Mouse (Mus musculus) small intestine, adult 2 months (tissue): Measurements from ENCODE around the gene Glis1. TPM values are rescaled to one million over a fixed set of nuclear protein-coding genes. Genes with fewer than 3 reads are reported as not detected.

Experiments used
- H3K27ac ChIP-seq: fragments of 200-500 bp; 2 replicates; pipeline ENCODE4 v1.5.1; 2012; ENCODE audit warnings: low read depth, low read length, control low read depth, inconsistent platforms; ENCODE audit not compliant: insufficient read depth
- H3K27me3 ChIP-seq: fragments of 200-500 bp; 2 replicates; pipeline ENCODE4 v1.6.1; 2012; ENCODE audit warnings: mild to moderate bottlenecking, moderate library complexity, low read length, inconsistent platforms; ENCODE audit not compliant: control insufficient read depth, insufficient read depth
- H3K36me3 ChIP-seq: fragments of 200-500 bp; 2 replicates; pipeline ENCODE4 v1.6.1; 2012; ENCODE audit warnings: mild to moderate bottlenecking, low read length, control low read depth, inconsistent platforms; ENCODE audit not compliant: control insufficient read depth, insufficient read depth
- H3K4me1 ChIP-seq: fragments of 200-500 bp; 2 replicates; pipeline ENCODE4 v1.6.1; 2012; ENCODE audit warnings: low read length, inconsistent platforms, mixed read lengths; ENCODE audit not compliant: control insufficient read depth, insufficient read depth, insufficient read length
- H3K4me3 ChIP-seq: fragments of 200-500 bp; 2 replicates; pipeline ENCODE4 v1.5.1; 2012; ENCODE audit warnings: low read depth, mild to moderate bottlenecking, control low read depth, inconsistent platforms, low read length, moderate library complexity
- CTCF ChIP-seq: fragments of 200-500 bp; IDR thresholded peaks from 2 replicates; pipeline ENCODE4 v1.5.1; 2012; ENCODE audit warnings: low read depth, mild to moderate bottlenecking, control low read depth, inconsistent platforms, low read length, moderate library complexity, mixed read lengths; ENCODE audit not compliant: insufficient replicate concordance, insufficient read length; ENCODE audit errors: extremely low read depth
- POLR2A ChIP-seq: fragments of 200-500 bp; IDR thresholded peaks from 2 replicates; pipeline ENCODE4 v1.6.1; 2012; ENCODE audit warnings: low read depth, mild to moderate bottlenecking, control low read depth, inconsistent platforms, low read length, moderate library complexity
- WGBS: fragments of 180-500 bp; shearing (Covaris S2); methylation state at CpG from one replicate; pipeline ENCODE4 v1.1.7; 2018; 5-methylcytosine and 5-hydroxymethylcytosine counted together
- polyA plus RNA-seq: library from polyadenylated mRNA; depleted of rRNA; stranded (reverse); fragments of >200 nt; gene quantifications from 2 replicates; pipeline ENCODE4 v1.2.3, GENCODE M21; 2012

The Glis1 gene
- polyA plus RNA-seq, 1 experiment, result 1.0 TPM

- Histone ChIP-seq H3K4me1 (no peaks in the 10 kb centered on the region), H3K27me3 (no peaks in the 10 kb centered on the region), H3K4me3 (no peak overlapping the region), H3K27ac (no peak overlapping the region), H3K36me3 (no peaks in the 10 kb centered on the region)
- WGBS, result 91% methylated on average over 7 of the region's 7 CpGs
- TF ChIP-seq POLR2A, result no peak
- no peak for TF ChIP-seq CTCF
These were observed 81.2 kb downstream of the Glis1 start for GRCm38 (mm10) chr4:107515626-107516025.

- 32% methylated on average over 11 of the region's 11 CpGs for WGBS
- TF ChIP-seq POLR2A, result no peak
- TF ChIP-seq CTCF, result no peak
These were observed 84.4 kb downstream of the Glis1 start for GRCm38 (mm10) chr4:107518766-107519165.

GRCm38 (mm10) chr4:107520071-107520470, 85.7 kb downstream of the Glis1 start:
- TF ChIP-seq POLR2A (no peak), CTCF (no peak)
- 80% methylated on average over 5 of the region's 5 CpGs for WGBS

More at GRCm38 (mm10) chr4:107518766-107519165, 84.4 kb downstream of the Glis1 start:
- H3K4me3 ChIP-seq, result no peak overlapping the region
- H3K4me1 ChIP-seq, result no peaks in the 10 kb centered on the region
- H3K27ac ChIP-seq, result no peak overlapping the region
- no peaks in the 10 kb centered on the region for H3K36me3 ChIP-seq
- no peaks in the 10 kb centered on the region for H3K27me3 ChIP-seq

GRCm38 (mm10) chr4:107520816-107521215, 86.4 kb downstream of the Glis1 start:
- no peaks in the 10 kb centered on the region for H3K36me3 ChIP-seq
- H3K27ac ChIP-seq, result no peak overlapping the region
- 60% methylated on average over 5 of the region's 5 CpGs for WGBS
- H3K4me3 ChIP-seq, result no peak overlapping the region
- no peaks in the 10 kb centered on the region for H3K27me3 ChIP-seq
- no peaks in the 10 kb centered on the region for H3K4me1 ChIP-seq
- no peak for TF ChIP-seq CTCF
- no peak for TF ChIP-seq POLR2A

More at GRCm38 (mm10) chr4:107520071-107520470, 85.7 kb downstream of the Glis1 start:
- H3K36me3 ChIP-seq, result no peaks in the 10 kb centered on the region
- H3K4me1 ChIP-seq, result no peaks in the 10 kb centered on the region
- H3K4me3 ChIP-seq, result no peak overlapping the region
- H3K27me3 ChIP-seq, result no peaks in the 10 kb centered on the region
- H3K27ac ChIP-seq, result no peak overlapping the region

- WGBS, result 53% methylated on average over 11 of the region's 11 CpGs
- H3K36me3 ChIP-seq, result no peaks in the 10 kb centered on the region
- no peaks in the 10 kb centered on the region for H3K4me1 ChIP-seq
- H3K4me3 ChIP-seq, result no peak overlapping the region
- H3K27me3 ChIP-seq, result no peaks in the 10 kb centered on the region
- H3K27ac ChIP-seq, result no peak overlapping the region
- TF ChIP-seq CTCF, result no peak
- TF ChIP-seq POLR2A, result no peak
These were observed 89.3 kb downstream of the Glis1 start for GRCm38 (mm10) chr4:107523607-107524151.

- TF ChIP-seq CTCF (no peak), POLR2A (no peak)
- H3K27me3 ChIP-seq, result no peaks in the 10 kb centered on the region
These were observed 100.7 kb downstream of the Glis1 start for GRCm38 (mm10) chr4:107535126-107535525.

GRCm38 (mm10) chr4:107538116-107538515, 103.7 kb downstream of the Glis1 start:
- H3K27ac ChIP-seq, result no peak overlapping the region
- H3K27me3 ChIP-seq, result no peaks in the 10 kb centered on the region
- H3K4me3 ChIP-seq, result no peak overlapping the region
- TF ChIP-seq CTCF, result no peak
- no peak for TF ChIP-seq POLR2A
- H3K36me3 ChIP-seq, result no peaks in the 10 kb centered on the region
- H3K4me1 ChIP-seq, result no peaks in the 10 kb centered on the region
- WGBS, result 54% methylated on average over 13 of the region's 13 CpGs

More at GRCm38 (mm10) chr4:107535126-107535525, 100.7 kb downstream of the Glis1 start:
- H3K27ac ChIP-seq, result no peak overlapping the region
- H3K36me3 ChIP-seq, result no peaks in the 10 kb centered on the region
- 65% methylated on average over 11 of the region's 11 CpGs for WGBS
- H3K4me1 ChIP-seq, result no peaks in the 10 kb centered on the region
- no peak overlapping the region for H3K4me3 ChIP-seq

- no peak overlapping the region for H3K27ac ChIP-seq
- 69% methylated on average over 3 of the region's 3 CpGs for WGBS
- no peaks in the 10 kb centered on the region for H3K27me3 ChIP-seq
- H3K4me3 ChIP-seq, result no peak overlapping the region
- H3K4me1 ChIP-seq, result no peaks in the 10 kb centered on the region
- H3K36me3 ChIP-seq, result no peaks in the 10 kb centered on the region
- TF ChIP-seq CTCF, result no peak
- no peak for TF ChIP-seq POLR2A
These were observed 104.2 kb downstream of the Glis1 start for GRCm38 (mm10) chr4:107538561-107538960.
